Mouse (Mus musculus): ENCODE measurements around the gene Lcorl.

DNA sequence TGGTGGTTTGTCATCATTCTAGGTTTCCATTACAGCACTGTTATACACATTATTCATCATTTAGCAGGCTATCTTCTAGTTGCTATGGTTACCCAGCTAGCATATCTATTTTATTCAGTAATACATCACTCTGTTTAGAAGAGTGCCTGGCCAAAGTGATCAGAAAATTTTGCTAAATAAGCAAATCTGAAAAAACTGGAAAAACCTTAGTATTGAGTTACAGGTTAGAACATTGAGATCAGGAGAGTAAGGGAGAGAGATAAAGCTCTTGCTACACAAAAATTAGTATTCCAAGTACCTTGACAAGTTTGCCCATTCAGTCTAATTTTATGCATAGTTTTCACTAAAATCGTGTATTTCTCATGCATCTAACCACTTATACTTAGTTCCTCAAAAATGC lies 119.5 kb downstream of the Lcorl start:
- TF ChIP-seq RAD21 (IDR thresholded peaks at IDR 0.05; ENCODE audit: low read depth, low read length) = no peak
- no peak for TF ChIP-seq ZMIZ1 (IDR thresholded peaks at IDR 0.05; ENCODE audit: low read depth, low read length)
- no peak for TF ChIP-seq POLR2A (IDR thresholded peaks at IDR 0.05; ENCODE audit: low read depth, low read length)
- no peak for TF ChIP-seq NRF1 (IDR thresholded peaks at IDR 0.05; ENCODE audit: low read depth, low read length)
